Mouse (Mus musculus) left cerebral cortex, adult 11 months (tissue): ENCODE data around the gene Rnf123.
"Not testable (repeated sequence)": the region's sequence is repeated elsewhere in the genome, so short reads cannot be mapped to it uniquely, and the experiment has no call there.

Source experiments
- DNase-seq: peaks from one replicate; pipeline ENCODE4 v3.0.0; 2022; ENCODE audit warnings: low spot score

Rnf123 gene

DNA sequence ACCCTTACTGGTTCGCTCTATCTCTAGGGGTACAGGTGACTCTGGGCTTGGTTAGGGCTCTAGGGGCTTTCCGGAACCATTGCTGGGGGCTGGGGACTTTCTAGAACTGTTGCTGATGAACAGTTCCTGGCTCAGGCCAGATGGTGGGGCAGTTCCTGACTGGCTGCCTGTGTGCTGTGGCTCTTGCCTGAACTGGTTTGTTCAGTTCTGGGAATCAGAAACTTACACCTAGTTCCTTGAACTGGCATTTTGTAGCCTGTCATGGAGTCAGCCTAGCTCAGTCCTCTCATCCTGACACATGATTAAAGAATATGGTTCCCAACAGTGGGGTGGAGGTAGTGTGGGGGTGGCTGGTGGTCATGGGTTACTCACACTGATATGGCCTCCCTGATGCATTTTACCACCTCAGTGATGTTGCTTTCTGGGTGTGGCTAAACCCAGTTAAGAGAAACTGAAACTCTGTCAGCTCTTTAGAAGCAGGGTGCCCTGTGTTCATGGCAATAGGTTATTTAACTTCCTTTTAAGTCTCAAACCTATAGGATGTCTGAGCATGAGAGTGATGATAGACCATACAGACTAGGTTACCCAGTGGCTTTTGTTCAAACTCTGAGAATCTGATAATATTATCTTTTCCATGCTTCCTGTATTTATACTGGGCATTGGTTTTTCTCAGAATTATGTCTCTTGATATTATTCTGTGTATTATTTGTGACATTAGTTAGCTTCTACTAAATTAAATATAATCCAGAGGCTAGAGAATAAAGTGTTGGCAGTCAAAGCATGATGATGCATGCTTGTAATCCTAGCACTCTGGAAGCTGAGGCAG is 47.6 kb downstream of the Rnf123 start:
- DNase-seq: no peak

GRCm38 (mm10) chr9:108032126-108032525 is 51.0 kb downstream of the Rnf123 start:
- no peak for DNase-seq

- DNase-seq: no peak
These were observed 55.3 kb downstream of the Rnf123 start for GRCm38 (mm10) chr9:108027867-108028266.

GRCm38 (mm10) chr9:108026584-108026983 is 56.6 kb downstream of the Rnf123 start:
- no peak for DNase-seq

GRCm38 (mm10) chr9:108023216-108023615 is 59.9 kb downstream of the Rnf123 start:
- no peak for DNase-seq

DNA sequence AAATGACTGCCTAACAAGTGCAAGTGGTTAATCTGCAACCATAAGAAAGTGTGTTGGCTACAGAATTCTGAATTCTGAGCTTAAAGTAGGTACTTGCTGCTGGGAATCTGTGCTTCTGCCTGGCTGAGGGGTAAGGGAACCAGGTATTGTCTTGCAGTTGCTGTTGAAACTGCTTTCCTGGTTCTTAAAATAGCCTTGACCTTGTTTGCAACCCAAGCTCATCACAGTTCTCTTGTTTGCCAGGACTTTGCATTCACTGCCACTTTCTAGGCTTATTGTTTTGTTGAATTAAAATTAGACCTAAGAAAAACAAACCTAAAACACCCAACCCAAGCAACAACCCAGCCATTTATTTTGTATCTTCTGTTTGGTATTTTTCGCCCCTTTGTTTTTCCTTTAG is 62.4 kb downstream of the Rnf123 start:
- DNase-seq: no peak

GRCm38 (mm10) chr9:108017127-108017526 is 66.0 kb downstream of the Rnf123 start:
- peak; percentile 29 for DNase-seq

- DNase-seq: not testable (repeated sequence)
These were observed 69.6 kb downstream of the Rnf123 start for GRCm38 (mm10) chr9:108013577-108013976.

- no peak for DNase-seq
These were observed 72.8 kb downstream of the Rnf123 start for GRCm38 (mm10) chr9:108010385-108010784.

DNA sequence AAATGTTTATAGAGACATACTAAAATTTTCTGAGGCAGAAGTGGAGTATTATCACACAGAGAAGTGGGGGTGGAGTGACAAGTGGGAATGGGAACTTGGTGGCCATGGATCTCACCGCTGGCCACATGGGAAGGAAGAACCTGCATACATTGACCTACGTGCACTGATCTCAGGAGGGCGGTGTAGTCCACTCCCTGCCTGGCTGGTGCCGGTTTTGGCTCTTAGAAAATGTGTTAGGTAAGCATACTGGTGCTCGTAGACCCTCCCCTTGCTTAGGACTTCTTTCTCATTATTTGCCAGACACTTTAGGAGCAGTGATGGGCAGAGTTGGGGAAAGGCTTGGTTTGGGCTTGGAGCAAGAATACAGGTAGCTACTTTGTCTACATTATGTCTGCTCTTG is 75.1 kb downstream of the Rnf123 start:
- DNase-seq: no peak

- DNase-seq: no peak
These were observed 79.6 kb downstream of the Rnf123 start for GRCm38 (mm10) chr9:108003531-108003890.

DNA sequence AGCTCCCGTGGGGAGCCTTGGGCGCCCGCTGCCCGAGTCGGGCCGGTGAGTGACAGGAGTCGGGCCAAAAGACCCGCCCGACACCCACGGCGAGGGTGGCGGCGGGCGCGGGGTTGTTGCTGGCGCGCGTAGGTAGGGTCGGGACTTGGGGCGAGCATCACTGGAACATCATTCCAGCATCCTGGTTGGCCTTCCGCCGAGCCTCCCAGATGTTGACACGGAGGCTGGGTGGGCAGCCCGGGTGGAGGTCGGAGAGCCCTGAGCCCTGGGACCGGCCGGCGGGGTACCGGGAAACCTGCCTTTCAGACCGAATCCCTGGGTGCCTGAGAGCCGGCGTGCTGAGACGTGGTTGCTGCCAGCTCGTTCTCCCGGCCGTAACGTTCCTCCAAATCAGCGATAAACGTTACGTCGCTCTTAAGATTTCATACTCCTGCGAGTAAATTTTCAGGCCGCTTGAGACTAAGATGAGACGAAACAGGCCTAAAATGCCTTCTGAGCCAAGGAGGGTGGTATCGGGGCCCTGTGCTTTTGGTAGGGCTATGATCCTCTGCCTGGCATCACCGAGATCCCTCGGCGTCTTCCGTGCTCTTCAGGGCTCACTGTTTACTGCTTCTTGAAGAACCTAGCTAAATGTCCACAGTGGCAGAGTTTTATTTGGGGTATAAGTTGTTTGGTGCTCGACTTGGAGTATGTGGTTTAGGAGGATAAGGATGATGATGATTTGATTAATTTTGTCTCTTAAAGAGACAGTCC is 80.2 kb downstream of the Rnf123 start:
- no peak for DNase-seq

GRCm38 (mm10) chr9:108001922-108002770 is 81.0 kb downstream of the Rnf123 start, which contains the start of gene Ip6k1:
Gene Ip6k1, plus strand, starts transcription at chr9:108002501.
- peak; percentile 100 for DNase-seq
